Mouse (Mus musculus) cerebellum, adult 2 months (tissue): ENCODE data around the gene Tifa. TPM values are rescaled to one million over a fixed set of nuclear protein-coding genes. Genes with fewer than 3 reads are reported as not detected.

ENCODE experiments used
- DNase-seq, 2 experiments: peaks; one replicate each; pipeline ENCODE4 v3.0.0; 2021
- H3K27ac ChIP-seq: fragments of 200-500 bp; 2 replicates; pipeline ENCODE4 v1.5.1; 2012; ENCODE audit warnings: low read length, control low read depth, inconsistent platforms; ENCODE audit not compliant: insufficient read depth
- H3K27me3 ChIP-seq: fragments of 200-500 bp; 2 replicates; pipeline ENCODE4 v1.6.1; 2012; ENCODE audit warnings: inconsistent platforms, mild to moderate bottlenecking, low read length, moderate library complexity; ENCODE audit not compliant: control insufficient read depth, insufficient read depth
- H3K4me1 ChIP-seq: fragments of 200-500 bp; 2 replicates; pipeline ENCODE4 v1.6.1; 2011; ENCODE audit warnings: low read length; ENCODE audit not compliant: control insufficient read depth, insufficient read depth
- H3K4me3 ChIP-seq: fragments of 200-500 bp; replicated peaks from 2 replicates; pipeline ENCODE3; 2011; ENCODE audit warnings: mild to moderate bottlenecking, low read depth, low read length, control low read depth; ENCODE audit not compliant: insufficient read depth
- CTCF ChIP-seq: fragments of 200-500 bp; IDR thresholded peaks from 2 replicates; pipeline ENCODE4 v1.5.1; 2011; ENCODE audit warnings: low read depth, mild to moderate bottlenecking, control low read depth, low read length, moderate library complexity, borderline replicate concordance; ENCODE audit not compliant: insufficient read depth
- POLR2A ChIP-seq: fragments of 200-500 bp; IDR thresholded peaks from 2 replicates; pipeline ENCODE4 v1.6.1; 2011; ENCODE audit warnings: low read length, control low read depth, borderline replicate concordance; ENCODE audit not compliant: insufficient read depth
- WGBS: fragments of 180-500 bp; shearing (Covaris S2); methylation state at CpG from one replicate; pipeline ENCODE4 v1.1.7; 2018; 5-methylcytosine and 5-hydroxymethylcytosine counted together
- polyA plus RNA-seq: library from polyadenylated mRNA; depleted of rRNA; stranded (reverse); fragments of >200 nt; gene quantifications from 2 replicates; pipeline ENCODE4 v1.2.3, GENCODE M21; 2012; rRNA removed

The Tifa gene
- 3.9 and 4.3 TPM in 2 replicates for polyA plus RNA-seq

DNA sequence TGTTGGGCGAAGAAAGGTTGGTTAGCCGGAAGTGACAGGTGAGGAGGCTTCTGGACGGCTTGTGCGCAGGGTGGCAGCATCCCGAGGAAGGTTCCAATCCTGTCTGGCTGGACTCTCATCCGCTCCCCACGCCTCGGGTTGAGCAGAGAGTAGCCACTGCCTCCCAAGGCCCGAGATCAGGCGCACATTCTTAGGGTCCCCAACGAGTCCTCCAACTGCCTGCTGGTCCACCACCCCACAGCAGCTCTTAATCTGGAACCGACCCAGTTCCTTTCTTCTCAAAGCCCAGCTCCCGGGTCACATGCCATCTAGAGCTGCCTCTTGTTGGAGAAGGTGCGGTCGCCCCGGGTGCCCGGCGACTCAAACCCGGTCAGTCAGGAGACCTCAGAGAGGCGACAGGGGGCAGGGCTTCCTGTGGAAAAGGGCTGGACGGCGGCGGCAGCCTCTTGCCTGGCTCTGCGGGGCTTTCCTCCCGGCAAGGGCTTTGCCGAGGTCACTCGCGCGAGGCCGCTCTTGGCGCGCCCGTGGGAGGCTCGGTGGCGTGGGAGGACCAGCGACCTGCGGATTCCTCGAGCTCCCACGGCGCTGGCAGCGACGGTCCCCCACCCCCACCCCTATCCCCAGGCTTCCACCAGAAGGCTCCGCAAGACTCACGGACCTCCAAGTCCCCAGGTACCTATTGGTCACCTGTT is at the start of gene Tifa:
Gene Tifa (plus strand): TSS at position 306 of the 692 bp plus-strand sequence.
- TF ChIP-seq CTCF (no peak), POLR2A (no peak)
- Histone ChIP-seq H3K27me3 (0 out of 2 replicates have a peak, but pooled peaks cover 1% of the 10 kb centered on the region), H3K27ac (no peak within 1 kb of the TSS), H3K4me3 (peak within 1 kb of the TSS; percentile 60), H3K4me1 (no peaks in the 10 kb centered on the region)
- DNase-seq, result peak; percentile 50 to 59
- WGBS, result 2% methylated on average over 44 of the region's 44 CpGs

- Histone ChIP-seq H3K4me1 (no peaks in the 10 kb centered on the region), H3K27ac (no peak overlapping the region), H3K27me3 (no peaks in the 10 kb centered on the region), H3K4me3 (no peak overlapping the region)
- 96% methylated on average over 3 of the region's 3 CpGs for WGBS
- no peak for TF ChIP-seq CTCF
- TF ChIP-seq POLR2A, result no peak
- DNase-seq, result no peak
These were observed 48.1 kb upstream of the Tifa start for GRCm38 (mm10) chr3:127741473-127741872.

GRCm38 (mm10) chr3:127743614-127744365 is 45.8 kb upstream of the Tifa start:
- no peak overlapping the region for H3K27ac ChIP-seq
- no peaks in the 10 kb centered on the region for H3K4me1 ChIP-seq
- TF ChIP-seq POLR2A (no peak), CTCF (no peak)
- no peak for DNase-seq
- H3K27me3 ChIP-seq, result no peaks in the 10 kb centered on the region; the same call in 1 of the 2 replicates
- WGBS, result 88% methylated on average over 14 of the region's 14 CpGs
- H3K4me3 ChIP-seq, result no peak overlapping the region

GRCm38 (mm10) chr3:127745504-127745903 is 44.1 kb upstream of the Tifa start:
- 43% methylated on average over 6 of the region's 6 CpGs for WGBS
- DNase-seq, result no peak
- Histone ChIP-seq H3K4me3 (no peak overlapping the region), H3K4me1 (0 out of 2 replicates have a peak, but pooled peaks cover 2% of the 10 kb centered on the region), H3K27ac (no peak overlapping the region), H3K27me3 (no peaks in the 10 kb centered on the region; the same call in 1 of the 2 replicates)
- TF ChIP-seq CTCF (no peak), POLR2A (no peak)

DNA sequence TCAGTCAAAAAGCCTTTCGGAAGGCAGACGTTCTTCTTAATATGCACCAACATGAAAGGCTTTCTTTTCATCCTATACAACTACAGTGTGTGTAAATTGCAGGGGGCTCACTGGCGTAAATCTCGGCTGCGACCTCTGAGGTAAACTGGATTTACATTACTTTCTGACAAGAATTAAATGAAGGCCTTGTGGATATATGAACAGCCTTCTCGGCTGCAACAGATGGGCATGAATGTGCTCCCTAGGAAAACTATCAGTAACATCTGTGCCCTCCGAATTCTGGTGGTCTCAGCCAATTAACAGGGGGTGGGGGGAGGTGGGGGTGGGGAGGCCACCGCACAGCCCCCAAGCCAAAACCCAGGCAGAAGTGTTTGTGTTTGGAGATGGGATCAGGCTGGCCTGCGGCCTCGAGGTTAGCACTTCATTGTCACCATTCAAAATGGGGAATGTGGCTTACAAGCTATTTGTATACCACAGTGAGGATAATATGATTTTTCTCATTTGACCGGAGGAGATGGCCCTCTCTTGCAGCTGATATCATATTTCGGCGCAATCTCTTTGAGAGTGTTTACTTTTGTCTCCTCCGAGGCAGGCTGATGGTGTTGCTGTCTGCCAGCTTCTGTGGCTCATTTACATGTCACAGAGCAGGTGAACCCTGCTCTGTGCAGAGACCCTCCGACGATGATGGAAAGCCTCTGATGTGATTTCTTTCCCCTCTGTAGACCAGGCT is 43.5 kb upstream of the Tifa start:
- Histone ChIP-seq H3K27ac (no peak overlapping the region), H3K4me1 (0 out of 2 replicates have a peak, but pooled peaks cover 2% of the 10 kb centered on the region), H3K27me3 (no peaks in the 10 kb centered on the region; the same call in 1 of the 2 replicates), H3K4me3 (no peak overlapping the region)
- TF ChIP-seq CTCF (no peak), POLR2A (no peak)
- 29% methylated on average over 16 of the region's 16 CpGs for WGBS
- DNase-seq, result no peak

- Histone ChIP-seq H3K4me1 (0 out of 2 replicates have a peak, but pooled peaks cover 2% of the 10 kb centered on the region), H3K27me3 (no peaks in the 10 kb centered on the region; the same call in 1 of the 2 replicates), H3K4me3 (no peak overlapping the region), H3K27ac (no peak overlapping the region)
- DNase-seq, result no peak
- WGBS, result 46% methylated on average over 4 of the region's 4 CpGs
- TF ChIP-seq POLR2A (no peak), CTCF (no peak)
These were observed 41.0 kb upstream of the Tifa start for GRCm38 (mm10) chr3:127748644-127749043.

DNA sequence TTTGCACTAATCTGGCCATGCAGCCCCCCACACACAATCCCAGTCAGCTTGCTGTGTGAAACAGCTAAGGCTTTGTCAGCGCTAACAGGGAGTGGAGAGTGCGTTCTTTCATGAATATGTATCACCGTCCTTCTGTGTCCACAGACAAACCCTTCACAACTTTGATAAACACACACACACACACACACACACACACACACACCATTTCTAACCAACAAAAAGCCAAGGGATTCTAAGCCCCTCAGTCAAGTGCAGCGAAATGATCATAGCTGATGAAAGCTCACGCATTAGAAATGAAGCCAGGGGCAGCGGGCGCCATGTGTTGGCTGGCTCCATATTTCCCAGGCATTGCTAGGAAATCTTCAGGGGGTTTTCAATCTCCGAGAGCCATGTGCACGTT is 40.3 kb upstream of the Tifa start:
- H3K4me3 ChIP-seq, result no peak overlapping the region
- 0 out of 2 replicates have a peak, but pooled peaks cover 2% of the 10 kb centered on the region for H3K4me1 ChIP-seq
- no peak overlapping the region for H3K27ac ChIP-seq
- TF ChIP-seq POLR2A (no peak), CTCF (no peak)
- H3K27me3 ChIP-seq, result no peaks in the 10 kb centered on the region; the same call in 1 of the 2 replicates
- 13% methylated on average over 9 of the region's 9 CpGs for WGBS
- no peak for DNase-seq
